Mouse (Mus musculus): ENCODE results near the gene Gm49337. TPM values are rescaled to one million over a fixed set of nuclear protein-coding genes. Genes with fewer than 3 reads are reported as not detected.

Gm49337 gene
- not detected in 2 replicates for polyA plus RNA-seq (2015; fragmentation: Nextera tagmentation; extraction: Ambion mirVana)

GRCm38 (mm10) chr4:116173072-116173471 is at the start of gene Gm49337, which contains the start of gene 1700042G07Rik:
Gene Gm49337, plus strand, starts transcription at chr4:116173384.
Gene 1700042G07Rik, plus strand, starts transcription at chr4:116173372.
- H3K9ac ChIP-seq = no peak within 1 kb of the TSS
- no peaks in the 10 kb centered on the region for H3K36me3 ChIP-seq
- no peaks in the 10 kb centered on the region for H3K9me3 ChIP-seq
- H3K27me3 ChIP-seq = no peaks in the 10 kb centered on the region
- H3K4me2 ChIP-seq = no peak within 1 kb of the TSS
- ATAC-seq (ENCODE audit: low FRiP score, low read depth) = no peak
- peaks cover 15% of the 10 kb centered on the region for H3K4me1 ChIP-seq (replicated peaks)
- no peak within 1 kb of the TSS for H3K4me3 ChIP-seq
- H3K27ac ChIP-seq (replicated peaks) = no peak within 1 kb of the TSS
- 78% methylated on average over 6 of the region's 6 CpGs for WGBS

- H3K27me3 ChIP-seq = no peaks in the 10 kb centered on the region
- peak within 1 kb of the TSS; percentile 77 for H3K4me2 ChIP-seq
- peaks cover 19% of the 10 kb centered on the region for H3K4me1 ChIP-seq (replicated peaks)
- 5% methylated on average over 24 of the region's 24 CpGs for WGBS
- peak within 1 kb of the TSS; percentile 54 for H3K9ac ChIP-seq
- H3K27ac ChIP-seq (replicated peaks) = peak within 1 kb of the TSS; percentile 66
- H3K4me3 ChIP-seq = peak within 1 kb of the TSS; percentile 57
- ATAC-seq (ENCODE audit: low FRiP score, low read depth) = peak; percentile 97
- H3K36me3 ChIP-seq = no peaks in the 10 kb centered on the region
- H3K9me3 ChIP-seq = no peaks in the 10 kb centered on the region
Observed at GRCm38 (mm10) chr4:116123602-116124519, 49.3 kb upstream of the Gm49337 start, which contains the start of the genes Rad54l and Pomgnt1. Gene Rad54l, minus strand, starts transcription at chr4:116123690. Gene Pomgnt1, plus strand, starts transcription at chr4:116123840.

GRCm38 (mm10) chr4:116125803-116126386 is 47.3 kb upstream of the Gm49337 start:
- WGBS = 97% methylated on average over 4 of the region's 4 CpGs
- peaks cover 19% of the 10 kb centered on the region for H3K4me1 ChIP-seq (replicated peaks)

GRCm38 (mm10) chr4:116127956-116128355 is 45.2 kb upstream of the Gm49337 start:
- Histone ChIP-seq H3K27ac (replicated peaks) (no peak overlapping the region), H3K9ac (no peak overlapping the region), H3K27me3 (no peaks in the 10 kb centered on the region), H3K4me2 (no peak overlapping the region), H3K4me3 (no peak overlapping the region), H3K9me3 (no peaks in the 10 kb centered on the region), H3K36me3 (no peaks in the 10 kb centered on the region), H3K4me1 (replicated peaks) (peaks cover 16% of the 10 kb centered on the region)
- 48% methylated on average over 6 of the region's 6 CpGs for WGBS
- ATAC-seq (ENCODE audit: low FRiP score, low read depth) = no peak

More at GRCm38 (mm10) chr4:116125803-116126386, 47.3 kb upstream of the Gm49337 start:
- Histone ChIP-seq H3K4me2 (no peak overlapping the region), H3K27me3 (no peaks in the 10 kb centered on the region), H3K27ac (replicated peaks) (no peak overlapping the region), H3K4me3 (no peak overlapping the region), H3K9me3 (no peaks in the 10 kb centered on the region), H3K9ac (no peak overlapping the region), H3K36me3 (no peaks in the 10 kb centered on the region)
- no peak for ATAC-seq (ENCODE audit: low FRiP score, low read depth)

- no peaks in the 10 kb centered on the region for H3K36me3 ChIP-seq
- 86% methylated on average over 4 of the region's 4 CpGs for WGBS
- H3K9ac ChIP-seq = no peak overlapping the region
- no peaks in the 10 kb centered on the region for H3K9me3 ChIP-seq
- H3K27ac ChIP-seq (replicated peaks) = no peak overlapping the region
- no peak for ATAC-seq (ENCODE audit: low FRiP score, low read depth)
- H3K4me3 ChIP-seq = no peak overlapping the region
- H3K27me3 ChIP-seq = no peaks in the 10 kb centered on the region
- H3K4me2 ChIP-seq = no peak overlapping the region
- no peaks in the 10 kb centered on the region for H3K4me1 ChIP-seq (replicated peaks)
Observed at GRCm38 (mm10) chr4:116133126-116133525, 40.1 kb upstream of the Gm49337 start.

- Histone ChIP-seq H3K4me2 (no peak overlapping the region), H3K4me1 (replicated peaks) (no peaks in the 10 kb centered on the region), H3K9me3 (no peaks in the 10 kb centered on the region), H3K4me3 (no peak overlapping the region), H3K27ac (replicated peaks) (no peak overlapping the region), H3K36me3 (no peaks in the 10 kb centered on the region), H3K9ac (no peak overlapping the region), H3K27me3 (no peaks in the 10 kb centered on the region)
- 27% methylated on average over 2 of the region's 2 CpGs for WGBS
- peak; percentile 66; the same call in 1 of the 2 replicates for ATAC-seq (ENCODE audit: low FRiP score, low read depth)
Observed at GRCm38 (mm10) chr4:116134990-116135389, 38.2 kb upstream of the Gm49337 start.

GRCm38 (mm10) chr4:116137421-116137996 is 35.7 kb upstream of the Gm49337 start:
- Histone ChIP-seq H3K9me3 (no peaks in the 10 kb centered on the region), H3K36me3 (no peaks in the 10 kb centered on the region), H3K27ac (replicated peaks) (no peak overlapping the region), H3K4me2 (no peak overlapping the region), H3K9ac (no peak overlapping the region), H3K4me1 (replicated peaks) (no peaks in the 10 kb centered on the region), H3K27me3 (no peaks in the 10 kb centered on the region), H3K4me3 (no peak overlapping the region)
- 50% methylated on average over 13 of the region's 13 CpGs for WGBS
- ATAC-seq (ENCODE audit: low FRiP score, low read depth) = no peak

- no peak for ATAC-seq (ENCODE audit: low FRiP score, low read depth)
Observed at GRCm38 (mm10) chr4:116140801-116141574, 32.2 kb upstream of the Gm49337 start.

GRCm38 (mm10) chr4:116141736-116142135 is 31.4 kb upstream of the Gm49337 start:
- no peak for ATAC-seq (ENCODE audit: low FRiP score, low read depth)
- no peak overlapping the region for H3K27ac ChIP-seq (replicated peaks)
- no peak overlapping the region for H3K4me2 ChIP-seq
- no peak overlapping the region for H3K9ac ChIP-seq
- H3K4me3 ChIP-seq = no peak overlapping the region
- peaks cover 22% of the 10 kb centered on the region for H3K4me1 ChIP-seq (replicated peaks)
- 58% methylated on average over 1 of the region's 1 CpGs for WGBS
- no peaks in the 10 kb centered on the region for H3K36me3 ChIP-seq
- H3K9me3 ChIP-seq = no peaks in the 10 kb centered on the region
- peaks cover 7% of the 10 kb centered on the region for H3K27me3 ChIP-seq

More at GRCm38 (mm10) chr4:116140801-116141574, 32.2 kb upstream of the Gm49337 start:
- H3K27me3 ChIP-seq = peaks cover 7% of the 10 kb centered on the region
- no peak overlapping the region for H3K9ac ChIP-seq
- WGBS = 83% methylated on average over 7 of the region's 7 CpGs
- no peak overlapping the region for H3K4me2 ChIP-seq
- H3K27ac ChIP-seq (replicated peaks) = no peak overlapping the region
- no peaks in the 10 kb centered on the region for H3K36me3 ChIP-seq
- H3K4me1 ChIP-seq (replicated peaks) = peaks cover 22% of the 10 kb centered on the region
- no peak overlapping the region for H3K4me3 ChIP-seq
- H3K9me3 ChIP-seq = no peaks in the 10 kb centered on the region

- Histone ChIP-seq H3K4me2 (no peak overlapping the region), H3K4me3 (no peak overlapping the region), H3K9ac (no peak overlapping the region), H3K27ac (replicated peaks) (no peak overlapping the region), H3K9me3 (no peaks in the 10 kb centered on the region), H3K36me3 (no peaks in the 10 kb centered on the region), H3K27me3 (peaks cover 7% of the 10 kb centered on the region), H3K4me1 (replicated peaks) (peaks cover 22% of the 10 kb centered on the region)
- WGBS = 65% methylated on average over 7 of the region's 7 CpGs
- no peak for ATAC-seq (ENCODE audit: low FRiP score, low read depth)
Observed at GRCm38 (mm10) chr4:116142269-116142668, 30.9 kb upstream of the Gm49337 start.

GRCm38 (mm10) chr4:116143317-116143811 is 29.8 kb upstream of the Gm49337 start:
- Histone ChIP-seq H3K4me3 (peak overlapping the region; percentile 51), H3K4me2 (peak overlapping the region; percentile 95), H3K9me3 (no peaks in the 10 kb centered on the region), H3K9ac (0 out of 2 replicates have a peak overlapping the region, but pooled peaks have one; percentile 19), H3K27ac (replicated peaks) (no peak overlapping the region), H3K4me1 (replicated peaks) (peaks cover 22% of the 10 kb centered on the region), H3K27me3 (peaks cover 7% of the 10 kb centered on the region), H3K36me3 (no peaks in the 10 kb centered on the region)
- ATAC-seq (ENCODE audit: low FRiP score, low read depth) = 0 out of 2 replicates have a peak, but pooled peaks have one; percentile 2
- WGBS = 13% methylated on average over 7 of the region's 7 CpGs
